Mouse (Mus musculus): ENCODE measurements around the gene Stard9. TPM values are rescaled to one million over a fixed set of nuclear protein-coding genes. Genes with fewer than 3 reads are reported as not detected.
"Not testable (repeated sequence)": the region's sequence is repeated elsewhere in the genome, so short reads cannot be mapped to it uniquely, and the experiment has no call there.

The Stard9 gene
- polyA plus RNA-seq, 1 experiment from 2014 or later, result 5.8 TPM

- Histone ChIP-seq H3K4me1 (0 out of 2 replicates have a peak, but pooled peaks cover 7% of the 10 kb centered on the region), H3K27me3 (no peaks in the 10 kb centered on the region), H3K9me3 (no peaks in the 10 kb centered on the region), H3K27ac (no peak overlapping the region), H3K9ac (no peak overlapping the region), H3K4me2 (replicated peaks) (no peak overlapping the region), H3K4me3 (no peak overlapping the region), H3K36me3 (no peaks in the 10 kb centered on the region)
- WGBS, result 95% methylated on average over 2 of the region's 2 CpGs
- no peak for ATAC-seq (ENCODE audit: low FRiP score, low read depth)
Measured at GRCm38 (mm10) chr2:120656711-120657110, 27.8 kb downstream of the Stard9 start.

DNA sequence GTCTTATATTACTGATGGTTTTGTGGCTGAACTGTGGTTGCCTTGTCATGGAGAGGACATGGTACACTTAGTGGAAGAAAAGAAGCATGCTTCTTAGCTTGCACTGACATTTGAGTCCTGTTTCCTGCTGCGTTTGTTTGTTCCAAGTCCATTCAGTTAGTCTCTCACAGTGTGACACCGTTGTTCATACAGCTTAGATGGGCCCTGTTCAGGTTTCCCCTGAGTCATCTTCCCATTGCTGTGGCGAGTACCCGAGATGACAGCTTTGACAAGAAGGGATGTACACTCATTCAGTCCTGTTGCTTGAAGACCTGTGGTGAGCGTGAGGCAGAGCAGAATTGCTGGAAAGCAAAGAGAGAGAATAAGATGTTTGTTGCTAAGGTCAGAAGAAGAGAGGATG lies 29.6 kb downstream of the Stard9 start:
- 80% methylated on average over 5 of the region's 5 CpGs for WGBS
- Histone ChIP-seq H3K27ac (no peak overlapping the region), H3K9ac (no peak overlapping the region), H3K4me3 (no peak overlapping the region), H3K4me1 (no peaks in the 10 kb centered on the region), H3K9me3 (no peaks in the 10 kb centered on the region), H3K27me3 (no peaks in the 10 kb centered on the region), H3K4me2 (replicated peaks) (no peak overlapping the region), H3K36me3 (no peaks in the 10 kb centered on the region)
- ATAC-seq (ENCODE audit: low FRiP score, low read depth), result no peak

- H3K27me3 ChIP-seq, result no peaks in the 10 kb centered on the region
- no peak overlapping the region for H3K27ac ChIP-seq
- H3K9me3 ChIP-seq, result no peaks in the 10 kb centered on the region
- H3K4me3 ChIP-seq, result no peak overlapping the region
- ATAC-seq (ENCODE audit: low FRiP score, low read depth), result no peak
- H3K9ac ChIP-seq, result no peak overlapping the region
- H3K4me1 ChIP-seq, result no peaks in the 10 kb centered on the region
- no peak overlapping the region for H3K4me2 ChIP-seq (replicated peaks)
- H3K36me3 ChIP-seq, result no peaks in the 10 kb centered on the region
Measured at GRCm38 (mm10) chr2:120659318-120659717, 30.4 kb downstream of the Stard9 start.

- no peaks in the 10 kb centered on the region for H3K36me3 ChIP-seq
- H3K4me2 ChIP-seq (replicated peaks), result no peak overlapping the region
- no peaks in the 10 kb centered on the region for H3K9me3 ChIP-seq
- H3K9ac ChIP-seq, result no peak overlapping the region
- H3K4me3 ChIP-seq, result no peak overlapping the region
- WGBS, result 86% methylated on average over 5 of the region's 5 CpGs
- H3K4me1 ChIP-seq, result no peaks in the 10 kb centered on the region
- H3K27ac ChIP-seq, result no peak overlapping the region
- H3K27me3 ChIP-seq, result no peaks in the 10 kb centered on the region
- ATAC-seq (ENCODE audit: low FRiP score, low read depth), result no peak
Measured at GRCm38 (mm10) chr2:120660486-120661078, 31.7 kb downstream of the Stard9 start.

DNA sequence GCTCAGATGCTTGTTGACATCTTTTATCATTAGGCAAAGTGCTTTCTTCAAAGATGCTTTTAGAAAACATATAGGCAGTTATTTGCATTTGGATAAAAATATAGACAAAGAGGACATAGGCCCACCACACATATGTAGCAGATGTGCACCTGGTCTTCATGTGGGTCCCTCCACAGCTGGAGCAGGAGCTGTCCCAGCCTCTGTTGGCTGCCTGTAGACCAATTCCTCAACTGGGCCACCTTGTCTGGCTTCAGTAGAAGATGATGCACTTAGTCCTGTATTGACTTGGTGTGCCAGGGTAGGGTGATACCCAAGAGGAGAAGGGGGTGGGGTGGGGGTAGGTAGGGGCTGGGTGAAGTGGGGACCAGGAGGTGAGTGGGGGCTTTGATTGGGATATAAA lies 33.8 kb downstream of the Stard9 start:
- Histone ChIP-seq H3K4me1 (no peaks in the 10 kb centered on the region), H3K4me3 (no peak overlapping the region), H3K4me2 (replicated peaks) (no peak overlapping the region), H3K9me3 (no peaks in the 10 kb centered on the region), H3K27me3 (no peaks in the 10 kb centered on the region), H3K9ac (no peak overlapping the region), H3K36me3 (peaks cover 6% of the 10 kb centered on the region; the same call in 1 of the 2 replicates), H3K27ac (no peak overlapping the region)
- no peak for ATAC-seq (ENCODE audit: low FRiP score, low read depth)

- Histone ChIP-seq H3K27ac (no peak overlapping the region), H3K4me1 (no peaks in the 10 kb centered on the region), H3K4me2 (replicated peaks) (no peak overlapping the region), H3K27me3 (no peaks in the 10 kb centered on the region), H3K4me3 (no peak overlapping the region), H3K36me3 (peaks cover 6% of the 10 kb centered on the region; the same call in 1 of the 2 replicates), H3K9ac (no peak overlapping the region), H3K9me3 (no peaks in the 10 kb centered on the region)
- ATAC-seq (ENCODE audit: low FRiP score, low read depth), result no peak
- WGBS, result 73% methylated on average over 3 of the region's 3 CpGs
Measured at GRCm38 (mm10) chr2:120663491-120664154, 34.7 kb downstream of the Stard9 start.

- no peak overlapping the region for H3K4me3 ChIP-seq
- no peak overlapping the region for H3K27ac ChIP-seq
- H3K27me3 ChIP-seq, result no peaks in the 10 kb centered on the region
- no peaks in the 10 kb centered on the region for H3K4me1 ChIP-seq
- WGBS, result 88% methylated on average over 2 of the region's 2 CpGs
- no peak overlapping the region for H3K4me2 ChIP-seq (replicated peaks)
- peaks cover 6% of the 10 kb centered on the region; the same call in 1 of the 2 replicates for H3K36me3 ChIP-seq
- no peak for ATAC-seq (ENCODE audit: low FRiP score, low read depth)
- no peak overlapping the region for H3K9ac ChIP-seq
- no peaks in the 10 kb centered on the region for H3K9me3 ChIP-seq
Measured at GRCm38 (mm10) chr2:120667446-120667845, 38.5 kb downstream of the Stard9 start.

DNA sequence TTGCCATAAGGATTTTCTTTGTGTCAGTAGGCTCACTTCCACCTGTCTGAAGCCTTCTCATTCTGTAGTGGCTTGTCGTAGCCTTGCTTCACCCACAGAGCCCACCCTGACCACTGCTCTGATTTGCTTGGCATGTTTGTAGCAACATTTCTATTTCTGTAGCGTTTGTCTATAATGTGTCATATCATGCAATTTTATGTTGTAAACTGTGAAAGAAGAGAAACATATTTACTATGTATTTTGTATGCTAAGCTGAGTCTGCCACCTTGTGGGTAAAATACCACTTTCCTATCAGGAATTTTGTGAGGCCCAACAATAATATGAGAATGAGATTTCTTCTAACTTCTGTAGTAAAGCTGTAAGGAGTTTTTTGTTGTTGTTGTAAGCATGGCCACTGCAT lies 41.3 kb downstream of the Stard9 start:
- H3K4me2 ChIP-seq (replicated peaks), result no peak overlapping the region
- no peaks in the 10 kb centered on the region for H3K27me3 ChIP-seq
- no peaks in the 10 kb centered on the region for H3K4me1 ChIP-seq
- H3K4me3 ChIP-seq, result no peak overlapping the region
- H3K9ac ChIP-seq, result no peak overlapping the region
- H3K36me3 ChIP-seq, result peaks cover 6% of the 10 kb centered on the region; the same call in 1 of the 2 replicates
- 86% methylated on average over 2 of the region's 2 CpGs for WGBS
- ATAC-seq (ENCODE audit: low FRiP score, low read depth), result no peak
- H3K27ac ChIP-seq, result no peak overlapping the region
- no peaks in the 10 kb centered on the region for H3K9me3 ChIP-seq

GRCm38 (mm10) chr2:120681151-120681550 lies 52.2 kb downstream of the Stard9 start:
- H3K4me1 ChIP-seq; H3K4me3 ChIP-seq; H3K27ac ChIP-seq; H3K9me3 ChIP-seq; H3K9ac ChIP-seq; H3K4me2 ChIP-seq (replicated peaks); ATAC-seq (ENCODE audit: low FRiP score, low read depth); H3K27me3 ChIP-seq: not testable (repeated sequence)
- H3K36me3 ChIP-seq, result peaks cover 12% of the 10 kb centered on the region
- 83% methylated on average over 7 of the region's 7 CpGs for WGBS

DNA sequence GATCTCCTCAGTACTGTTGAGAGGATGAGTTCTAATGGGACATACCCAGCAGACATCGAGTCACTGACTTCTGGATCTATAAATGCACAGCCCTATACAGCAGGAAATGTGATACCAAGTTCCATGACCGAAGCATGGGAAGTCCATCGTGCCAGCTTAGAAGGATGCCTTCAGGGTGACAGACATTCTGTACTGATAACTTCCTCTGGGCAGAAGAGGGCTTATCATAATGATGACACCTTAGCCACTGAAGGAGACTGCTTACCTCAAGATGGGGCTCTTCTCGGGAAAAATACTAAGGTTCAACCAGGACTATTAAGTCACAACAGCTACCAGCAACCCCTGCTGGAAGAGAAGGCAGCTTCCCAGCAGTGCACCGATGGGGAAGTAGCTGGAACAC lies 68.8 kb downstream of the Stard9 start:
- peaks cover 76% of the 10 kb centered on the region for H3K36me3 ChIP-seq
- WGBS, result 80% methylated on average over 5 of the region's 5 CpGs
- H3K4me1 ChIP-seq, result no peaks in the 10 kb centered on the region
- H3K27ac ChIP-seq, result no peak overlapping the region
- H3K9me3 ChIP-seq, result no peaks in the 10 kb centered on the region
- H3K9ac ChIP-seq, result no peak overlapping the region
- no peak for ATAC-seq (ENCODE audit: low FRiP score, low read depth)
- no peak overlapping the region for H3K4me2 ChIP-seq (replicated peaks)
- H3K27me3 ChIP-seq, result no peaks in the 10 kb centered on the region
- no peak overlapping the region for H3K4me3 ChIP-seq

- Histone ChIP-seq H3K9me3 (no peaks in the 10 kb centered on the region), H3K27ac (no peak overlapping the region), H3K9ac (no peak overlapping the region), H3K27me3 (no peaks in the 10 kb centered on the region), H3K36me3 (peaks cover 67% of the 10 kb centered on the region), H3K4me2 (replicated peaks) (no peak overlapping the region), H3K4me1 (no peaks in the 10 kb centered on the region), H3K4me3 (no peak overlapping the region)
- WGBS, result 84% methylated on average over 3 of the region's 3 CpGs
- no peak for ATAC-seq (ENCODE audit: low FRiP score, low read depth)
Measured at GRCm38 (mm10) chr2:120700379-120700885, 71.5 kb downstream of the Stard9 start.

GRCm38 (mm10) chr2:120702675-120703074 lies 73.8 kb downstream of the Stard9 start:
- Histone ChIP-seq H3K4me2 (replicated peaks) (no peak overlapping the region), H3K36me3 (peaks cover 49% of the 10 kb centered on the region), H3K27me3 (no peaks in the 10 kb centered on the region), H3K4me1 (no peaks in the 10 kb centered on the region), H3K27ac (no peak overlapping the region), H3K9me3 (no peaks in the 10 kb centered on the region), H3K9ac (no peak overlapping the region), H3K4me3 (no peak overlapping the region)
- WGBS, result 73% methylated on average over 5 of the region's 5 CpGs
- ATAC-seq (ENCODE audit: low FRiP score, low read depth), result no peak

- Histone ChIP-seq H3K4me2 (replicated peaks) (no peak overlapping the region), H3K4me3 (no peak overlapping the region), H3K9ac (no peak overlapping the region), H3K36me3 (peaks cover 17% of the 10 kb centered on the region), H3K27ac (no peak overlapping the region), H3K27me3 (no peaks in the 10 kb centered on the region), H3K4me1 (no peaks in the 10 kb centered on the region), H3K9me3 (no peaks in the 10 kb centered on the region)
- ATAC-seq (ENCODE audit: low FRiP score, low read depth), result no peak
Measured at GRCm38 (mm10) chr2:120707041-120707440, 78.1 kb downstream of the Stard9 start.
